Mouse (Mus musculus): Measurements from ENCODE around the gene Zbtb7a.
A peak's percentile ranks its signal among the peaks of the same experiment; 100 is the strongest.

Zbtb7a gene

DNA sequence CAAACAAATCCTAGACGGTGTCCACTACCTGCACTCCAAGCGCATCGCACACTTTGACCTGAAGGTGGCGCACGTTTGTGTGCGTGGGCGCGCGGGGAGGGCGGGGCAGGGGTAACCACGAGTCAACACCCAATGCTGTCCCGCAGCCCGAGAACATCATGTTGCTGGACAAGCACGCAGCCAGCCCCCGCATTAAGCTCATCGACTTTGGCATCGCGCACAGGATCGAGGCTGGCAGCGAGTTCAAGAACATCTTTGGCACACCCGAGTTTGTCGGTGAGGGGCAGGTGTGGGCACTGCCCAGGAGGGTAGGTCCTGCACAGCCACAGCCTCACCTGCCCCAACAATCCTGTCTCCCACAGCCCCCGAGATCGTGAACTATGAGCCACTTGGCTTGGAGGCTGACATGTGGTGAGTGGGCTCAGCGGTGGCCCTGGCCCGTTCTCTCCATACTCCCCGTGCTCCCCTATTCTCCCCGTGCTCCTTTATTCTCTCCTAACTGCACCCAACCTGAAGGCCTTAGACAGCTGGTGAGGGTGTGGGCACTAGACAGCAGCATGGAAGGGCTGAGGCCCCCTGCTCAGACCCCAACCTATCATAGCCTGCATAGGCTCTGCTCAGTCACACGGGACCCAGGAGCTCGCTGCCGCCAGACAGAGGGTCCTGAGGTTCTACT lies 55.4 kb downstream of the Zbtb7a start:
- peak; percentile 40 for DNase-seq (ENCODE audit: low read depth, low spot score)

- no peak for DNase-seq (ENCODE audit: low read depth, low spot score)
These were observed 55.9 kb downstream of the Zbtb7a start for GRCm38 (mm10) chr10:81190912-81191321.

GRCm38 (mm10) chr10:81191342-81191982 lies 56.4 kb downstream of the Zbtb7a start:
- DNase-seq (ENCODE audit: low read depth, low spot score) = no peak

- DNase-seq (ENCODE audit: low read depth, low spot score) = peak; percentile 95
These were observed 57.4 kb downstream of the Zbtb7a start for GRCm38 (mm10) chr10:81192270-81192967.

GRCm38 (mm10) chr10:81192968-81193501 lies 58.0 kb downstream of the Zbtb7a start:
- DNase-seq (ENCODE audit: low read depth, low spot score) = no peak

DNA sequence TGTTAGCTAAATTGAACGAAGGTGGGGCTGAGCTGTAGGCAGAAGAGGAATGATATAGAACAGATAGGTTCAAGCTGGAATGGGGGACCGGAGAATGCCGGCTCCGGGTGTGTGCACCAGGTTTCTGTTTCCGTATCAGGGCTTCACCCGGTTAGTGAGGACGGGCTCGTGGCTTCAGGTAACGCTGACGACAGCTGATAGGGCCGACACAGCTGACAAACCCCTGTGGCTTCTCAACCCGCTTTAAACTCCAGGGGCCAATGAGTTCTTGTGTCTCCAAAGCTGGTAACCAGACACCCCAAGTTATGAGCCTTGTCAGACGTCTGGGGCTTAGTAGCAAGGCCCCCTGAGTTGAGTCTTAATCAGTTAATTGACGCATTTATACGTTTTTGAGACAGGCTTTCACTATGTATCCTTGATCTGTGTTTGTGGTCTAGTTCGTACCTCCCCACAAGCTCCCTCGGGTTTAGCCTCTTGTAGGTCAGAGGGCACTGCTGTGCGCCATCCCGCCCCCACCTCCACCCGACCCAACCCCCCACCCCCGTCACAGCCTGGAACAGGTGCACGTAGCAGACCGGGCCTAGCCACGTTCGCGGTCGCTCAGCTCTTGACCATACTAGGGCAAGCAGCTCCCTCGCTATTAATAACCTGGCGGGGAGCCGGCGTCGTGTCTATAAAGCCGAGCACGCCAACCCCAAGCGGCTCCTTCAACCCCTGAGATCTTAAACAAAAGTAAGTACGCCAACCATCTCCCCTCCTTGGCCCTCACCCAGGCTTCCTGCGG lies 59.2 kb downstream of the Zbtb7a start:
- DNase-seq (ENCODE audit: low read depth, low spot score) = peak; percentile 79

DNA sequence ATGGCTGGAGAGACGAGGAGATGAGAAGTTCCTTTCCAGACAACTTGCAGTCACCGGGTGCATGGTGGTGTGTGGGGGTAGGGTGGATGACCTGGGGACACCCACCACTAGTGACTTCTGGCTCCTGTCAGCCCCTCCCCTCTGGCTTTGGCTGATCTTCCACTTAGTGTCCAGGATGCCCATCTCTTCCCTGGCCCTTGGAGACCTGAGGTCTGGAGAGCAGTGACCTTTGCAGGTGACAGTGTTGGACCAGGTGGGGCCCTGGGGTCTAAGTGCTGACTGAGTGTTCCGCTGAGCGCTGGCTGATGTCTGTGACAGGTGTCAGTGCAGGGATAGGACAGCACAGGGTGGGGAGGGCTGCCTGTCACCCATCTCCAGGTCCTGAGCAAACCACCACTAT lies 60.3 kb downstream of the Zbtb7a start:
- no peak for DNase-seq (ENCODE audit: low read depth, low spot score)

GRCm38 (mm10) chr10:81196470-81197065 lies 61.5 kb downstream of the Zbtb7a start:
- no peak for DNase-seq (ENCODE audit: low read depth, low spot score)

GRCm38 (mm10) chr10:81197305-81197704 lies 62.3 kb downstream of the Zbtb7a start:
- no peak for DNase-seq (ENCODE audit: low read depth, low spot score)

DNA sequence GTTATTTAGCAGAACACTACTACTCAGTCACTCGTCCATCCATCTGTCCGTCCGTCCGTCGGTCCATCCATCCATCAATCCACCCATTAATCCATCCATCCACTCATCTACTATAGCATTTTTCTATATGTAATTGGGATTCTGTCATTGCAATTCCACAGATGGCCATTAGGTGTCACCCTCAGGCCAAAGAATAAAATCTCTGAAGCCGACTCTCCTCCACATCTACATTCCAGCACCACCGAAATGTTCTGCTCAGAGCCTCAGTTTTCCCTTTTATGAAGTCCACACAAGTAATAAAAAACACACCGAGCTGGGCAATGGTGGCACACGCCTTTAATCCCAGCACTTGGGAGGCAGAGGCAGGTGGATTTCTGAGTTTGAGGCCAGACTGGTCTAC lies 63.2 kb downstream of the Zbtb7a start:
- DNase-seq (ENCODE audit: low read depth, low spot score) = peak; percentile 71

- DNase-seq (ENCODE audit: low read depth, low spot score) = no peak
These were observed 64.0 kb downstream of the Zbtb7a start for GRCm38 (mm10) chr10:81198990-81199389.

- DNase-seq (ENCODE audit: low read depth, low spot score) = no peak
These were observed 65.1 kb downstream of the Zbtb7a start for GRCm38 (mm10) chr10:81200141-81200540.

GRCm38 (mm10) chr10:81200605-81201287 lies 65.7 kb downstream of the Zbtb7a start:
- DNase-seq (ENCODE audit: low read depth, low spot score) = no peak

GRCm38 (mm10) chr10:81201807-81202758 lies 67.1 kb downstream of the Zbtb7a start, which contains the start of gene Nmrk2:
TSS of gene Nmrk2 (minus strand) at chr10:81202051.
- DNase-seq (ENCODE audit: low read depth, low spot score) = no peak
